Mouse (Mus musculus) spleen, embryonic (tissue): Measurements from ENCODE around the gene Olfr639.
"Not testable (repeated sequence)": the region's sequence is repeated elsewhere in the genome, so short reads cannot be mapped to it uniquely, and the experiment has no call there.

Experiments
- CTCF ChIA-PET: fragments of 350-600 bp; sonication (Branson Sonifier 250); formaldehyde crosslinking; loops from one replicate; lab custom pipeline; 2022; lab: Charles Lee

Olfr639 gene

GRCm38 (mm10) chr7:104017203-104017602, at the start of gene Olfr639:
Gene Olfr639 (minus strand): TSS chr7:104017303.
- CTCF ChIA-PET = no interaction called here

- CTCF ChIA-PET = no interaction called here
These were observed 44.2 kb upstream of the Olfr639 start, which contains the start of gene 4930516K23Rik for GRCm38 (mm10) chr7:104061345-104061744. Gene 4930516K23Rik (minus strand): TSS chr7:104061445.

- CTCF ChIA-PET = no interaction called here
These were observed 42.1 kb upstream of the Olfr639 start for GRCm38 (mm10) chr7:104059215-104059614.

- CTCF ChIA-PET = no interaction called here
These were observed 35.5 kb upstream of the Olfr639 start, which contains the start of gene Olfr642 for GRCm38 (mm10) chr7:104052566-104052965. Gene Olfr642 (minus strand): TSS chr7:104052666.

- CTCF ChIA-PET = no interaction called here
These were observed 33.6 kb upstream of the Olfr639 start for GRCm38 (mm10) chr7:104050745-104051144.

GRCm38 (mm10) chr7:104035145-104035544, 18.0 kb upstream of the Olfr639 start, which contains the start of gene Olfr641:
Gene Olfr641 (plus strand): TSS chr7:104035445.
- CTCF ChIA-PET = no interaction called here

GRCm38 (mm10) chr7:104026978-104027377, 9.9 kb upstream of the Olfr639 start:
- CTCF ChIA-PET = no interaction called here

GRCm38 (mm10) chr7:104025473-104025872, 8.4 kb upstream of the Olfr639 start, which contains the start of gene Olfr640:
Gene Olfr640 (minus strand): TSS chr7:104025573.
- CTCF ChIA-PET = no interaction called here

GRCm38 (mm10) chr7:104021651-104022050, 4.5 kb upstream of the Olfr639 start:
- CTCF ChIA-PET = no interaction called here

- CTCF ChIA-PET = no interaction called here
These were observed 1.9 kb upstream of the Olfr639 start for GRCm38 (mm10) chr7:104018953-104019352.

- CTCF ChIA-PET = no interaction called here
These were observed 18.0 kb downstream of the Olfr639 start for GRCm38 (mm10) chr7:103999124-103999523.

GRCm38 (mm10) chr7:103998446-103998845, 18.7 kb downstream of the Olfr639 start, which contains the start of gene Olfr638:
Gene Olfr638 (plus strand): TSS chr7:103998746.
- CTCF ChIA-PET = no interaction called here

GRCm38 (mm10) chr7:103971782-103972181, 45.3 kb downstream of the Olfr639 start:
- CTCF ChIA-PET = no interaction called here

GRCm38 (mm10) chr7:103970852-103971251, 46.3 kb downstream of the Olfr639 start, which contains the start of gene Olfr635:
Gene Olfr635 (plus strand): TSS chr7:103971152.
- CTCF ChIA-PET = no interaction called here

GRCm38 (mm10) chr7:103966873-103967272, 50.2 kb downstream of the Olfr639 start:
- CTCF ChIA-PET = not testable (repeated sequence)
